Mouse (Mus musculus) ES-Bruce4 (cell line): ENCODE data around the gene Agap1.

ENCODE experiments used
- CTCF ChIP-seq: IDR thresholded peaks from one replicate; pipeline ENCODE4 v1.8.1; 2011; ENCODE audit warnings: low read depth, low read length
- EP300 ChIP-seq: IDR thresholded peaks from 2 replicates; pipeline ENCODE4 v1.6.1; 2011; ENCODE audit warnings: low read depth, low read length; ENCODE audit not compliant: insufficient read depth
- POLR2A ChIP-seq: IDR thresholded peaks from one replicate; pipeline ENCODE4 v1.8.1; 2011; ENCODE audit warnings: low read length; ENCODE audit not compliant: insufficient read depth

- TF ChIP-seq CTCF (no peak), EP300 (no peak), POLR2A (no peak)
These were observed 472.0 kb downstream of the Agap1 start for GRCm38 (mm10) chr1:89926583-89927060.
